Mouse (Mus musculus): ENCODE results near the gene Cds1. TPM values are rescaled to one million over a fixed set of nuclear protein-coding genes. Genes with fewer than 3 reads are reported as not detected.

Cds1 gene
- polyA plus RNA-seq, 1 experiment from 2014 or later, result 4.7 TPM

DNA sequence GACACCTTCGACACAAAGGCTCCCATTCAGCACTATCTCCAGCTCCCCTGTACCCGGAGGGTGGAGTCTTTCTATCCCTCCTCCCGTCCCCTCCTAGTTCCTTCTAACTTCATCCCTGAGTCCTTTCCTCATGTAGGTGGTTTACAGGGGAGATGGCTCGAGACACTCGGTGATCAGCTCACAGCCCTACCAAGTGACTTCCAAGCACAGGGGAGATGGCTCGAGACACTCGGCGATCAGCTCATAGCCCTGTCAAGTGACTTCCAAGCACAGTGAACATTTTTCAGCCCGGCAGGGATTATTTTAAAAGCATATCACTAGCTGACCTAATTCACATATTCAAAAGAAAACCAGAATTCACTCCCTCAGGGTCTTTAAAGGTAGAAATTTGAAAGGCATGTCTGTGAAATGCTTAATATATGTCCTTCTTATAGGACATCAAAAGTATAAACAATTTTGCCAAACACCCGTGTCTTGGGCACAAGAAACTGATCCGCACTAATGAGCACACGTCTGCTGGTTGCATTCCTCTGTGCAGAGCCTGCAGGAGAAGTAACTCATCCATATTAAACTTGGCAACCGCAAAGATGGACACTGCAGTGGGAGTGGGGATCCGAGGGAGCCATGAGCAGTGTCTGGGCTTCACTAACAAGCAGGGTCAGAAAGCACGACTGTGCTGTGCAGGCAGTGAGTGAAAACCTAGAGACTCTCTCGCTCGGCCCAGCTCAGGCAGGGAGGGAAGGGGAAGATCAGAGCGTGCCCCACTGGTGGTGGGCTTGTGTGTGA, 97.0 kb downstream of the Cds1 start:
- 84% methylated on average over 18 of the region's 18 CpGs for WGBS
- no peaks in the 10 kb centered on the region for H3K9me3 ChIP-seq (replicated peaks; ENCODE audit: control insufficient read depth, low read length)
- H3K27ac ChIP-seq (ENCODE audit: low read length), result no peak overlapping the region
- no peak overlapping the region for H3K4me2 ChIP-seq (ENCODE audit: low read depth, low read length)
- no peak for ATAC-seq (replicated peaks; ENCODE audit: extremely low read depth, insufficient read depth, low FRiP score)
- H3K4me3 ChIP-seq (ENCODE audit: low read length), result no peak overlapping the region
- H3K9ac ChIP-seq (ENCODE audit: low read length), result no peak overlapping the region
- H3K4me1 ChIP-seq (ENCODE audit: control insufficient read depth, insufficient read depth, low read length), result no peaks in the 10 kb centered on the region
- H3K27me3 ChIP-seq (ENCODE audit: control insufficient read depth, insufficient read depth, low read length), result no peaks in the 10 kb centered on the region
- peaks cover 47% of the 10 kb centered on the region for H3K36me3 ChIP-seq (ENCODE audit: control insufficient read depth, insufficient read depth)

DNA sequence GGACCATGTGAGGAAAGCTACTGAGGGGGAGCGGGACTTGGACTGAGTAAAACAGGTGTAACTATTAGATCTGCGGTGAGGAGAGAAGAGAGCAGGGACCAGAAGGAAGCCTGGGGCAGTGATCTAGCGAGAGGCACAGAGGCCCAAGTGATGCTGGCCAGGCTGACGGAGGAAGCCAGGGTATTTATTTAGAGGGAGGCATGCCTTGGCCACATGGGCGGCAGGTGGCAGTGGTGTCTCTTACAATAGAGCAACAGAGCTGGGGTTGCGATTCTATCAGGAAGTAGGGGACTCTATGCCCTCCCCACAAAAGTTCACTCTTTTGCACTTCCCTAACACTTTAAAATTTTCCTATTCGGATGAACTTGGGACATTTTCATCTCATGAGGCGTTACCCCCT, 97.7 kb downstream of the Cds1 start:
- H3K9ac ChIP-seq (ENCODE audit: low read length), result no peak overlapping the region
- H3K27me3 ChIP-seq (ENCODE audit: control insufficient read depth, insufficient read depth, low read length), result no peaks in the 10 kb centered on the region
- H3K4me2 ChIP-seq (ENCODE audit: low read depth, low read length), result no peak overlapping the region
- no peak overlapping the region for H3K27ac ChIP-seq (ENCODE audit: low read length)
- no peak overlapping the region for H3K4me3 ChIP-seq (ENCODE audit: low read length)
- H3K4me1 ChIP-seq (ENCODE audit: control insufficient read depth, insufficient read depth, low read length), result no peaks in the 10 kb centered on the region
- ATAC-seq (replicated peaks; ENCODE audit: extremely low read depth, insufficient read depth, low FRiP score), result no peak
- 90% methylated on average over 8 of the region's 8 CpGs for WGBS
- H3K9me3 ChIP-seq (replicated peaks; ENCODE audit: control insufficient read depth, low read length), result no peaks in the 10 kb centered on the region
- H3K36me3 ChIP-seq (ENCODE audit: control insufficient read depth, insufficient read depth), result peaks cover 48% of the 10 kb centered on the region

DNA sequence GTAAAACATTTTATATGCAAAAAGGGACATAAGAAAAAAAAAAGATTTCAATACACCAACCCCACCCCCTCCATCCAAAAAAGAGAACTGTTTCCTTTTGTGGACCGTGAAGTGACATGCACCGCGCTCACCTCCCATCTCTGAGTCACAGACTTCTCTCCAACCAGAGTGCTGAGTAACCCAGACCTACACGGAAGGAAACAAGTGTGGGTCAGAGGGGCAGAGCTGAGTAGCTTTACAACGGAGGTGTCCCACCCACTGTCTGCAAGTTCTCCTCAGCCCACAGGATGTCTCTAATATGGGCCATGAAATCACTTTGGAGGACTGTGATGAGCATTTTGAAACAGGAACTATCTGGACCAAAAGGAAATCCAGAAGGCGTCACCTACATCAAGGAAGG, 99.0 kb downstream of the Cds1 start:
- H3K27me3 ChIP-seq (ENCODE audit: control insufficient read depth, insufficient read depth, low read length), result no peaks in the 10 kb centered on the region
- ATAC-seq (replicated peaks; ENCODE audit: extremely low read depth, insufficient read depth, low FRiP score), result no peak
- 87% methylated on average over 6 of the region's 6 CpGs for WGBS
- H3K9me3 ChIP-seq (replicated peaks; ENCODE audit: control insufficient read depth, low read length), result no peaks in the 10 kb centered on the region; the same call in 1 of the 2 replicates
- no peak overlapping the region for H3K9ac ChIP-seq (ENCODE audit: low read length)
- peaks cover 53% of the 10 kb centered on the region for H3K36me3 ChIP-seq (ENCODE audit: control insufficient read depth, insufficient read depth)
- no peak overlapping the region for H3K4me2 ChIP-seq (ENCODE audit: low read depth, low read length)
- H3K27ac ChIP-seq (ENCODE audit: low read length), result no peak overlapping the region
- H3K4me1 ChIP-seq (ENCODE audit: control insufficient read depth, insufficient read depth, low read length), result no peaks in the 10 kb centered on the region
- no peak overlapping the region for H3K4me3 ChIP-seq (ENCODE audit: low read length)

DNA sequence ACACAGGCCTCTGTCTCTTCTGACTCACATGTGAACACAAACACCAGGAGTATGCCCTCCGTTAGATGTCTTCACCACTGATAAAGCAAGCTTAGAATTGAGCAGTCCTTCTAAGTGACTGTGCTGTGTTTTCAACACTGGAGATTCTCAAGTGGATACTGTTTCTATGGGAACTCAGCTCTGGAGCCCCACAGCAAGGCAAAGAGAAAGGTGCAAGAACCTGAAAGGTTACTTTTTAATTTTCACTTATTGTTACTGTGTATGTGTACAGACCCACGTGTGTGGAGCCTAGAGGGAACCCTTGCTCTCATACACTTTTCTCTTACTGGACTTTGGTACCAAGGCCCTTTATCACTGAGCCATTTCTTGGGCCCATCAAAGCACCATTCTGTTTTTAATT, 101.8 kb downstream of the Cds1 start:
- no peak for ATAC-seq (replicated peaks; ENCODE audit: extremely low read depth, insufficient read depth, low FRiP score)
- Histone ChIP-seq H3K9me3 (replicated peaks; ENCODE audit: control insufficient read depth, low read length) (peaks cover 2% of the 10 kb centered on the region; the same call in 1 of the 2 replicates), H3K4me2 (ENCODE audit: low read depth, low read length) (no peak overlapping the region), H3K27ac (ENCODE audit: low read length) (no peak overlapping the region), H3K27me3 (ENCODE audit: control insufficient read depth, insufficient read depth, low read length) (no peaks in the 10 kb centered on the region), H3K36me3 (ENCODE audit: control insufficient read depth, insufficient read depth) (peaks cover 58% of the 10 kb centered on the region), H3K4me1 (ENCODE audit: control insufficient read depth, insufficient read depth, low read length) (no peaks in the 10 kb centered on the region), H3K9ac (ENCODE audit: low read length) (no peak overlapping the region), H3K4me3 (ENCODE audit: low read length) (no peak overlapping the region)
- 60% methylated on average over 2 of the region's 2 CpGs for WGBS

Other genes with a start within 250 kb of the Cds1 start
- 0.07 and 0.14 TPM in 2 replicates for gene Nkx6-1, start 100.1 kb upstream of the Cds1 start, polyA plus RNA-seq (2015; fragmentation: Nextera tagmentation; extraction: Ambion mirVana)

Measured in heart, embryonic 16.5 days (tissue).